Mouse (Mus musculus) brain, adult 2 months (tissue): ENCODE results near the gene Exoc4.

ENCODE experiments used
- DNase-seq: peaks from one replicate; pipeline ENCODE4 v3.0.0; 2011; ENCODE audit warnings: low read depth, low spot score

Exoc4 gene

GRCm38 (mm10) chr6:33466168-33466839 lies 217.4 kb downstream of the Exoc4 start:
- no peak for DNase-seq

DNA sequence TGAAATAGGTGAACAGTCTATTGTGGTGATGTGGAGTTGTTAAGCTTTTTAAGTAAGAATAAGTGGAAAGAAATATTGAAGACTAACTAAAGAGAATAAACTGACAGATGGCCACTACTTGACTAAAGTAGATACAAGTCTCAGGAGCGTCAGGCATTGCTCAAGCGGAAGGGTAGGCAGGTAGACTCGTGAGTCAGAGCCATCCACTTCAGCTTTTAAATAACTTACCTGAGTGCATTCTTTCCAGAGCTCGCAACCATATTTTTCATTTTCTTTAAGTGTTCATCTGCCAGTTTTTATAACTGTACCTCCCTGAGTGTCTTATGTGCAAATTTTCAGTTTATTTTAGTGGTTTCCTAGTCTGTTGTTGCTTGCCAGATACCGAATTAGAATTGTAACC lies 219.6 kb downstream of the Exoc4 start:
- DNase-seq, result no peak

DNA sequence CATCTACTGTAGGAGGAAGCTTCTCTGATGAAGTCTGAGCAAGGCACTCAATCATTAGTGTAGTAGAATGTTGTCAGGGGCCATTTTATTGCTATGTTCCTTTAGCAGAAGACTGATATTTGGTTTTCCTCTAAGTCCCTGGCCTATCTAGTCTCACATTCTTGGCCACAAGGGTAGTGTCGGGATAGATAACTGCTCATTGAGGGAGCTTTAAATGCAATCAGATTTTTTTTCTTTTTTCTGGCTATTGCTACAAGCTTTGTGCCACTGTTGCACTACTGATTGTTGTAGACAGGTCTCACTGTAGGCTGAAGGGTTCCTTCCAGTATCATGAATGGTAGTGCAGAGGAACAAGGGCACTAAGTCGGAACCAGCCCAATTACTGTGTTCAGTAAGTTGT lies 227.2 kb downstream of the Exoc4 start:
- no peak for DNase-seq

DNA sequence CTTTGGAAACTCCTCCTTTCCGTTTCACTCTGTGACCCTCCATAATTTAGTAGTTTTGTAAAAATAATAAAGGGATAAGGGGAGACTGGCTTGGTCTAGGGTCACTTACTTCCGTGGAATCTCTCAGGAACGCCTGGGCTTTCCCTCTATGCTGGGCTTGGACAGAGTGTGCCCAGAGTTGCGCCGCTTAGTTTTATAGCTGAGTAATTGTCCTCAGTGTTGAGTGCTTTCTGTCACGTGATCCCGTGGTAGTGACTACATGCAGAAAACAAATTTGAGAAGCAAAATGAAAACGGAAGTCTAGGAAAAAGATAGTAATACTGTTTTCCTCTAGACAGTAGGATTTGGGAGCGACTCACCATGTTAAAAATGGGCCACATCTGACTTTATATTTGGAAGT lies 235.7 kb downstream of the Exoc4 start:
- DNase-seq, result no peak

DNA sequence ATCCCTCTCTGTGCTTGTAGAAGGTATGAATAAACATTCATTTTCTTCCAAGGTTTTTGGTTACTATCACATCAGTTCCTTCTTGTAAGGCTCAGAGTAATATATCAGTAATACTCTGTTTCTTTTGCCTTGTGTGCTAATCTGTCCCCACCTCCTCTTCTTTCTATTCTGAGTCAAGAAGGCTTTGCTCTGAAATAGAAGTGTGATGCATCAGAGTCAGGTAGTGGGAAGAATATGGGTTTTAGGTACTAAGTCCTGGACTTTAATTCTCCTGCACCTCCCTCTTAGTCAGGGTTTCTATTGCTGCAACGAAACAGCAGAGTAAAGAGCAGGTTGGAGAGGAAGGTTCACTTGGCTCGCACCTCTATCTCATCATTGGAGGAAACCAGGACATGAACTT lies 240.9 kb downstream of the Exoc4 start:
- peak; percentile 56 for DNase-seq

DNA sequence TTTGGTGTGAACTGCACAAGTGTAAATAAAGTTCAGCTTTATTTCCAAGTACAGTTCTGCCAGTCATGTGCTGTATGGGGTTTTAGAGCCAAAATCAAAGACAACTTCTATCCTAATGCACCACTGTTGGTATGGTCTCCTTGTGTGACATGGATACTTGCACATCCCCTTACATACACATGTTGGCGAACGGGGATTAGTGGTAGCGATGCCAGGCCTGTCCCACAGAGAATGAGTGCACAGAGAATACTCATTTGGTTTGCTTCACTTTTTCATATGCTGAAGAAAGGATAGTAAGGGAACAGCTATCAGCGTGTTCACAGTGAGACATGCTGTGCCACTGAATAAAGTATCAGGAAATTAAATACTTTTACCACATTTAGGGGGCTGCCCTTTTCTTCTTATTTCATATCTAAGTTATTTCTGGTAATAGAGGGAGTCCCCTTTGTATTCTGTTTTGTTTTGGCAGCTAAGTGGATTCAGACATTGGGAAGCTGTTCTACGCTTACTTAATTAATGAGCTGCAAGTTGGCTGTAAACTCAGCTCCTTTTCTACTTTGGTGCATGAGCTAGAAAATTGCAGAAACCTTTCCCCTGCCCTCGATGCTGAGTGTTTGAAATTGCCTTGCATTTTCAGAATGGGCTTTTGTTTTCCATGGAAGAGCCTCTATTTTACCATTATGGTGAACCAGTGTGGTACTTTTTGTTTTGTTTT lies 247.4 kb downstream of the Exoc4 start:
- DNase-seq, result peak; percentile 22

GRCm38 (mm10) chr6:33497348-33497747 lies 248.5 kb downstream of the Exoc4 start:
- DNase-seq, result peak; percentile 73

DNA sequence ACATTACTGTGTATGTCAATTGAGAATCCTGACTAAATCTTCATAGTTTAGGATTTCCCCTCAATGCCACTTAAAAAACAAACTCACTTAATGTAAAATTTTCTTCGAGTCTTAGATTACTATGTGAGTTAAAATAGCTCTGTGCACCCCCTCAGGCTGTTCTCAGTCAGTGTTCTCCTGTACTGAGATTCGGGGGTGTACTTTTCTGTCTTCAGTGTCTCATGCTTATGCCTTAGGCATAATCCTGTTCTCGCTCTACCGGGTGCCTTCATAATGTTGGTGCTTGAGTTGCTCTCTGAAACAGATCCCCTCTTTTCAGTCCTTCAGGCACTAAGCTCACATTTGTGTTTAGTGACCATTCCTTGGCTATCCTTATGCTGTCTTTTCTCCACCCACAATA lies 253.5 kb downstream of the Exoc4 start:
- peak; percentile 68 for DNase-seq

GRCm38 (mm10) chr6:33503381-33503780 lies 254.5 kb downstream of the Exoc4 start:
- DNase-seq, result no peak

- peak; percentile 95 for DNase-seq
Measured at GRCm38 (mm10) chr6:33507134-33507533, 258.2 kb downstream of the Exoc4 start.

DNA sequence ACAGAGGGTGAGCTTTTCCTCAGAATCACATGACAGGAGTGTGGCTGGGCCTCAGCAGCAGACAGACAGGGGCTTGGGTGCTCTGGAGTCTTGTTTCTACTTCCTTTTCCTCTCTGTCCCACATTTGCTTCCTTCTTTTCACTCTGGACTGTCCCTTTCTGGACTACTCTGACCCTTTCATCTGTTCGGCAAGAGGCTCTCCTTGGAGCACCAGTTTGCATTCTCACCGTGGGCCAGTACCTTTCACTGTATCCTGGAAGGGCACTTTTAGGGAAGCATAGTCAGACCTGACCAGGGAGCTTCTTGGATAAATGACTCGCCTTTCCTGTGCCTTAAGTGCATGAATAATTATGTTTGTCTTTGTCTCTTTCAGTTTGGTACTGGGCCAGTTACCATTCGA lies 266.5 kb downstream of the Exoc4 start:
- DNase-seq, result peak; percentile 25

GRCm38 (mm10) chr6:33516798-33517197 lies 267.9 kb downstream of the Exoc4 start:
- DNase-seq, result no peak

- DNase-seq, result peak; percentile 20
Measured at GRCm38 (mm10) chr6:33517890-33518410, 269.1 kb downstream of the Exoc4 start.

DNA sequence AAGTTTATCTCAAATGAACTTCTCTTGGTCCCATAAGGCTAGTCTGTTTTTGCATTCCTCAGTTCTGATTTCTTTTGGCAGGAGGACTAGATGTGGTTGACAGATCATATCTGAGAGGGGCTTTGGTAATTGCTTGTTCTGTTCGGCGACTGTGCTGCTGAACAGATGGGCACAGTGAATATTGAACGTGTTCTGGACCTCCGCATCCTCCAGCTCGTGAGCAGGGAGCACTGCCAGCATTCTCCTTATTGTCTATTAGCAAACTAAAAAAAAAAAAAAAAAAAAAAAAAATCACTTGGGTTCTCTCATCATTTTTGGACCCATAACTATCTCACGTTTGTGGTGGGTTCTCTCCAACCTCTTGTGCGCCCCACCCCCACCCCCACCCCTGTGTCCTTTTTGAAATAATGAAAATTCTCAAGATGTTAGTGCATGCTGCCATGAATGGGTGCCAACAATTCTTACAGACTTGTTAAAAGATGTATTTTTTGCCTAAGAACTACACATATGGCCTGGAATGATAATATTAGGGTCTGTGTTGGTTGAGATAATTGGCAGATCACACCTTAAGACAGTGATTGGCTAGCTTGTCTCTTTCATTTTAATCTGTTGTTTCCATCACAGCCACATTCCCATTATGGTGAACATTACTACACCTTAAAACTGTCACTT lies 276.9 kb downstream of the Exoc4 start:
- DNase-seq, result peak; percentile 72

- DNase-seq, result peak; percentile 52
Measured at GRCm38 (mm10) chr6:33540356-33540755, 291.5 kb downstream of the Exoc4 start.

DNA sequence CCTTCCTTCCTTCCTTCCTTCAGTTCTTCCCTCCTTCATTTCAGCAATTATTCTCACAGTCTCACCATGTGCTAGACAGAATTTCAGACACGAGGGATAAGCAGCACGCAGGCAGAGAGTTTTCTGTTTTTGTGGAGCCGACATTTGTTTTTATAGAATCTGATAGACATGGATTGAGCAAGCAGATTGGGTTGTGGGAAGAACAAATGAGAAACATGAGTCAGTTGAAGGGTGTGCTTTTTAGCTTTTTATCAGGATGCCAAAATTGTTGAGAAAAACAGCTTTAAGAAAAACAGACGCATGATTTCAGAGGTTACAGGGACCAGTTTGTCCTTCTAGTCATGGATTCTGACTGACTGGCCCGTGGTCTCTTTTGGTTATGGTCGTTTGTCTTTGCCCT lies 293.8 kb downstream of the Exoc4 start:
- peak; percentile 71 for DNase-seq

- peak; percentile 37 for DNase-seq
Measured at GRCm38 (mm10) chr6:33551934-33552333, 303.0 kb downstream of the Exoc4 start.

DNA sequence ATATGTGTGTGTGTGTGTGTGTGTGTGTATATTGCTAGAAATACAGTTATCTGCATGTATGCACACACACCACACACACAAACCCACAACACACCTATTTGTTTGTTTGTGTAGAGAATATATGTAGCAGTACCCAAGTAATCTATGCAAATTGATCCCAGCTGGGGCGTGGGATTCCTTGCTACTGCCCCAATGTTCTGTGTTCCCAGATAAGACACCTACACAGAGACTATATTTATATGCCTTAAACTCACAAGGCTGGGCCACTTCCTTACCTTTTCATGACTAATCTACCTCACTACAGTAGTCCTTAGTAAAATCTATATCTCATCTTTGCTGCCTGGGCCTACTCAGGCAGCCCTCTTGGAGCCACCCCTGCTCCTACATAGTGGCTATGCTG lies 312.0 kb downstream of the Exoc4 start:
- DNase-seq, result peak; percentile 65

DNA sequence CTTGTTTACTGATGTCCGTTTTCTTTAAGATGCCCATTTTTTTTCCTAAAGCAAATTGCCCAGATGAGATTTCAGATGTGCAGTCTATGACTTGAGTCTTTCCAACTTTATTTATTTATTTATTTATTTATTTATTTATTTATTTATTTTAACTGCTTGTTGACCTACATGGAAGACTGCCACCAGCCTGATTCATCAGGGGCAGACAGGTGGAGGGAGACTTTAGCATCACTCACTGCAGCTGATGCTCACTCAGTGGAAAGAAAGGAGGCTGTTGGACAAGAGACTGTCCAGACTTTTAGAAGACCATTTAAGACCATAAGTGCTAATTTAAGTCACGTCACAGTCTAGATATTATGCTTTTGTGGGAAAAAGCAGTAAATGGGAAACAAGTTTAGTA lies 313.0 kb downstream of the Exoc4 start:
- peak; percentile 47 for DNase-seq

GRCm38 (mm10) chr6:33575947-33576346 lies 327.1 kb downstream of the Exoc4 start:
- DNase-seq, result no peak

DNA sequence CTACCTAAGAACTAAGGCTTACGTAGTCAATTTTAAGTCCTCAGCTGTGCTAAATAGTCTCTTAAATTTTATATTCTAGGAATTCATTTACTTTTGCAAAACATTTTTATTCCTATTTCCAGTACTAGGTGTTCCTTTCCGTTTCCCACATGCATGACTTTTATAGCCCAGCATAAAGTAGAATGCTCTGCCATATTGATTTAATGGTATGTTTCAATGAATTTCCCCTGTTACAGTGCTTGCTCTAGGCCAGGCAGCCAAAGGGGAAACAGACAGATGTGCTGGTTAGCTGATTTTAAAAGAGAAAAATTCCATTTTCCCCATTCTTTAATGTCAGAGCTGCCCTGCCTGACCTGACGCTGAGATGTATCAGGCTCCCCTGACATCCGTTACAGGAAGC lies 359.6 kb downstream of the Exoc4 start:
- no peak for DNase-seq

DNA sequence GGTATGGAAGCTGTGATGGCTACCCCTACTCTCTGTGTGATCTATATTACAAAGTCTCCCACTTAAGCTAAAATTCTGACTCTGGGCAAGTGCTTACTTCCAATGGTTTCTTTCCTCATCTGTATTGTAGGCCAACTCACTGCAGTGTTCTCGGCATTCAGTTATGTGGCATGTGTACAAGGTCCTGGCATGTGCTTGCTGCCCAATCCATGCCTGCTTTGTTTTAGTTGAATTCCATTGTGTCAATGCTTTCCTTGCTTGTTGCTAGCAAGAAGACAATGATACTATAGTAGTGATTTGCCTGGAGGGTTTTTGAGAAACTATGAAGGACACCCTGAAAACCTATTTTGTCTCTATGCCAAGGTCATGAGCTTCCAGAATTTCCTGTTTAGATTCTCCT lies 365.1 kb downstream of the Exoc4 start:
- DNase-seq, result peak; percentile 76

- no peak for DNase-seq
Measured at GRCm38 (mm10) chr6:33618590-33618989, 369.7 kb downstream of the Exoc4 start.
